Mouse (Mus musculus): ENCODE data around the gene BC028528.

DNA sequence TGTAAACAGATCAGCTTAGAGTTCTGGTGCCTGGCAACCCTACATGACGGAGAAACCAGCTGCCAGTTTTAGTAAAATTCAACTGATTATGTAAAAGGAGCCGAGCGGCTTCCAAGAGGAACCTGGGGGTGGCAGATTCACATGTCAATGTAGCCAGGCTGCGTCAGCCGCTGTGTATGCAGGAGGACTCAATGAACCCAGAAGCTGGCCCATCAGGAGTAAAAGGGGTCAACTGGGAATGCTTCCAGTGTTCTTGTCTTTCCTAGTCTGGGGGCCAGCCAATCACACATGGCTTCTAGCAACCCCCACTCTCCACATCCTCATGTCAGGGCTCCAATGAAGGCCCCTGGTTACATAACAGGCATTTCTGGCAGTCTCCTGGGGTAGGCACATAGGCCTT is 26.8 kb downstream of the BC028528 start:
- no peak for TF ChIP-seq CTCF (IDR thresholded peaks at IDR 0.05; ENCODE audit: extremely low read depth, insufficient read length, insufficient replicate concordance, low read depth, low read length)
- TF ChIP-seq POLR2A (IDR thresholded peaks at IDR 0.05; ENCODE audit: low read depth, low read length) = no peak
